Mouse (Mus musculus) midbrain, postnatal 0 days (tissue): ENCODE measurements at regions not wholly inside any gene's neighbourhood (a gene's known extent, or its start where the extent isn't known, plus 50 kb on each side); places are given as distances from the start of the nearest gene placed in this dataset.

ENCODE experiments used
- ATAC-seq: fragments of 200-750 bp; cut with Nextera tagmentation; 2 replicates; pipeline ENCODE4 v1.8.0; 2017; ENCODE audit warnings: moderate number of reproducible peaks, mild to moderate bottlenecking, moderate TSS enrichment, moderate library complexity; ENCODE audit not compliant: low FRiP score
- DNase-seq: peaks from one replicate; pipeline ENCODE4 v3.0.0-alpha.2; 2015; ENCODE audit warnings: low spot score
- H3K27ac ChIP-seq: fragments of 300-500 bp; sonication (generic); 2 replicates; pipeline ENCODE4 v1.5.1; 2014; ENCODE audit warnings: low read depth, mild to moderate bottlenecking, low read length, mixed read lengths
- H3K27me3 ChIP-seq: fragments of 300-500 bp; sonication (generic); 2 replicates; pipeline ENCODE4 v1.6.1; 2014; ENCODE audit warnings: low read length, control low read depth, mixed read lengths; ENCODE audit not compliant: insufficient read depth
- H3K36me3 ChIP-seq: fragments of 300-500 bp; sonication (generic); 2 replicates; pipeline ENCODE4 v1.6.1; 2014; ENCODE audit warnings: low read length, control low read depth, mixed read lengths; ENCODE audit not compliant: insufficient read depth
- H3K4me1 ChIP-seq: fragments of 300-500 bp; sonication (generic); 2 replicates; pipeline ENCODE4 v1.6.1; 2014; ENCODE audit warnings: mild to moderate bottlenecking, control low read depth, antibody characterized with exemption, low read length, mixed read lengths; ENCODE audit not compliant: insufficient read depth
- H3K4me2 ChIP-seq: fragments of 300-500 bp; sonication (generic); 2 replicates; pipeline ENCODE4 v1.6.1; 2014; ENCODE audit warnings: low read depth, mild to moderate bottlenecking, low read length, mixed read lengths; ENCODE audit not compliant: poor library complexity, severe bottlenecking
- H3K4me3 ChIP-seq: fragments of 300-500 bp; sonication (generic); 2 replicates; pipeline ENCODE4 v1.5.1; 2014; ENCODE audit warnings: low read depth, mild to moderate bottlenecking, low read length, moderate library complexity
- H3K9ac ChIP-seq: fragments of 300-500 bp; sonication (generic); replicated peaks from 2 replicates; pipeline ENCODE4 v1.6.1; 2014; ENCODE audit warnings: mild to moderate bottlenecking, low read length, moderate library complexity, mixed read lengths; ENCODE audit not compliant: poor library complexity, severe bottlenecking
- H3K9me3 ChIP-seq: fragments of 300-500 bp; sonication (generic); 2 replicates; pipeline ENCODE4 v1.6.1; 2016; ENCODE audit warnings: low read length, control low read depth
- CTCF ChIP-seq: IDR thresholded peaks from 2 replicates; pipeline ENCODE4 v1.5.1; 2016; ENCODE audit warnings: antibody characterized with exemption, mild to moderate bottlenecking
- WGBS: fragments of 180-500 bp; shearing (Covaris S2); extraction: QIAGEN DNeasy Blood & Tissue Kit; methylation state at CpG from one replicate; pipeline ENCODE4 v1.1.7; 2014; 5-methylcytosine and 5-hydroxymethylcytosine counted together

DNA sequence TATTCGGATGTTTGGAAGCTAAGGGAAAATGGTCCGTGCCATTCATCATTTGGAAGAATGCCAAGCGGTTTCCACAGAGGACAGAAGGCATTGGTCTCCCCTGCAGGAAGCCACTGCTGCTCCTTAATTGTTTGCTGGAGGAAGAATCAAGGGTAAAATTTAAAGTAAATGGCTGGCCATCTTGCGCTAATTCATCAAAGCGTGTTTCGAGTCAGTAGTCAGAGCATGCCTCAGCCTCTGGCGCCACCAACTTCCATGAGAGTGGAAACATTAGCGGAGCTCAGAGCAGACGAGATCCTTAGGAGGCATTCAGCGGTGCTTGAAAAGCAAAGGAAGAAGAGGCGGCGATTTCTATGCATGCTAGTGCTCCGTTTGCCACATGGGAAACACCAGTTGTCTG, 767.6 kb upstream of the A1bg start:
- WGBS: 72% methylated on average over 13 of the region's 13 CpGs
- H3K27me3 ChIP-seq: no peaks in the 10 kb centered on the region
- H3K4me3 ChIP-seq: no peak overlapping the region
- no peaks in the 10 kb centered on the region for H3K4me1 ChIP-seq
- no peak overlapping the region for H3K9ac ChIP-seq
- H3K9me3 ChIP-seq: no peaks in the 10 kb centered on the region
- peak overlapping the region; percentile 18; the same call in 1 of the 2 replicates for H3K4me2 ChIP-seq
- DNase-seq (peak; percentile 93), ATAC-seq (peak; percentile 75)
- H3K27ac ChIP-seq: peak overlapping the region; percentile 43; the same call in 1 of the 2 replicates
- peak; percentile 35 for TF ChIP-seq CTCF
- H3K36me3 ChIP-seq: no peaks in the 10 kb centered on the region

DNA sequence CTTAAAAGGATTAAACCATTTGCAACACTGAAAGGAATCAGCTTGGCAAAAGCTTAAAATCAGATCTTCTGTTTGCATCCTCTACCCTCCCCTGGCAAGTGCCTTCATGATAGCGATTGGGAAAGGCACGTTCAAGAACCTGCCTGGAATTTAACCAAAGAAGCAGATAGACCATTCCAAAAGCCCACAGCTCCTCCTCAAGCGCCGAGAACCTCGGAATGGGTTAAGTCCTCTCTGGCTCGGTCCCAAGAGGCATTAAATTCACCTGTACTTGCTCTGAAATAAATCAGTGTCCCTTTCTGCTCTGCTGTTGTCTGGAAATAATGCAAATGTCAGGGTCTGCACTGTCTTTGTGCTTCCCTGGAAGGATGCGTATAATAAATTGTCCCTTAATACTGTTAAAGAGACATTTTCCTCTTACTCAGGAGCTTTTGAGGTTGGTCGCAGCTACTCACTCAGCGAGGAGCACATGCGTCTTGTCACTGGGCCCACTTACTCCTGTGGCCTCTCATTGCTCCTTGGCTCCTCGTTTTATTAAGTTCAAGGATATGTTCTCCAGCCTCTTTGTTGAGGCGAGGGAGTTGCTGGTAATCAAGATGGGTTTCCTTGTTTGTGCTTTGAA, 767.1 kb upstream of the A1bg start:
- TF ChIP-seq CTCF: no peak
- peak; percentile 64 for DNase-seq
- no peak overlapping the region for H3K4me3 ChIP-seq
- peak overlapping the region; percentile 43; the same call in 1 of the 2 replicates for H3K27ac ChIP-seq
- no peaks in the 10 kb centered on the region for H3K27me3 ChIP-seq
- H3K36me3 ChIP-seq: no peaks in the 10 kb centered on the region
- ATAC-seq: 0 out of 2 replicates have a peak, but pooled peaks have one; percentile 23
- no peak overlapping the region for H3K9ac ChIP-seq
- H3K4me2 ChIP-seq: peak overlapping the region; percentile 18; the same call in 1 of the 2 replicates
- WGBS: 70% methylated on average over 12 of the region's 12 CpGs
- H3K4me1 ChIP-seq: no peaks in the 10 kb centered on the region
- H3K9me3 ChIP-seq: no peaks in the 10 kb centered on the region

DNA sequence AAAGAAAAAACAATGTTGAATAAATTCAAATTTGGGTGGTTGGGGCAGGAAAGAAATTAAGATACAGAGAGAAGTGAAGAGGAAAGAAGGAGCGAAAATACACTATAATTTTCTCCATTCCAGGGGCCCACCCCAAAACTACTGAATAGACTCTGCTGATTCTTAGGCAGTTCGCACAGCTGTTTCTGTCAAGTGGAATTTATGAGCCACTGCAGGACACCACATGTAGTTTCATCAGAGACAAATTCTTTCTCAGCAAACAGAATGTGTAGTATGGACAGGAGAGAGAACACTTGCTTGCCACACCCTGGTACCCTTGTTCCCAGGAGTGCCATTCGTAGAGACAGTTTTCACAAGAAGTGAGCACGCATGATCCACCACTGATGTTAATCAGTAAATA, 760.2 kb upstream of the A1bg start:
- H3K4me2 ChIP-seq: no peak overlapping the region
- no peaks in the 10 kb centered on the region for H3K27me3 ChIP-seq
- DNase-seq: no peak
- no peak overlapping the region for H3K4me3 ChIP-seq
- H3K36me3 ChIP-seq: no peaks in the 10 kb centered on the region
- H3K4me1 ChIP-seq: no peaks in the 10 kb centered on the region
- no peak for ATAC-seq
- no peak for TF ChIP-seq CTCF
- H3K9me3 ChIP-seq: no peaks in the 10 kb centered on the region
- no peak overlapping the region for H3K27ac ChIP-seq
- no peak overlapping the region for H3K9ac ChIP-seq
- 90% methylated on average over 4 of the region's 4 CpGs for WGBS

DNA sequence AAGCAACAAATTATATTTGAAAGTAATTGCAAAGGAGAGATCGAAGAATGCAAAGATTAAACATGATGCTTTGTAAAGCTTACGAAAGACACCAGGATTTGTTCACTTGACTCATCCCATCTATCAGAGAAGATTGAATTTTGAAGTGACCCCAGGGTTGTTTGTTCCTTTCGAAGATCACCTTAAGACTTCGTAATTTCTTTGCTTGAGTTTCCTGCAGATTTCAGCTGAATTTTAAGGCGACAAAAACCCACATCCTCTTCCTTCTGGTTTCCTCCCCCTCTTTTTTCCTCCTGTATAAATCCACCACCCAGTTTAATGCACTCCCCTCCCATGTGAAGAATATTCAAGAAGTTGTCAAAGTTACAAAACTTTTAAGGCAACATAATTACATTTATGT, 747.7 kb upstream of the A1bg start:
- Histone ChIP-seq H3K9me3 (no peaks in the 10 kb centered on the region), H3K27me3 (no peaks in the 10 kb centered on the region), H3K27ac (no peak overlapping the region), H3K4me1 (no peaks in the 10 kb centered on the region), H3K36me3 (no peaks in the 10 kb centered on the region), H3K4me2 (no peak overlapping the region), H3K9ac (no peak overlapping the region), H3K4me3 (no peak overlapping the region)
- DNase-seq (no peak), ATAC-seq (no peak)
- no peak for TF ChIP-seq CTCF
- WGBS: 87% methylated on average over 5 of the region's 5 CpGs

GRCm38 (mm10) chr15:61660581-61660980, 737.8 kb upstream of the A1bg start:
- H3K9ac ChIP-seq: no peak overlapping the region
- DNase-seq (peak; percentile 33), ATAC-seq (no peak)
- no peaks in the 10 kb centered on the region for H3K36me3 ChIP-seq
- no peaks in the 10 kb centered on the region for H3K9me3 ChIP-seq
- no peak for TF ChIP-seq CTCF
- no peak overlapping the region for H3K27ac ChIP-seq
- H3K4me2 ChIP-seq: no peak overlapping the region
- no peaks in the 10 kb centered on the region for H3K27me3 ChIP-seq
- no peak overlapping the region for H3K4me3 ChIP-seq
- 39% methylated on average over 3 of the region's 3 CpGs for WGBS
- H3K4me1 ChIP-seq: no peaks in the 10 kb centered on the region

GRCm38 (mm10) chr15:61656951-61657350, 734.1 kb upstream of the A1bg start:
- Histone ChIP-seq H3K27me3 (no peaks in the 10 kb centered on the region), H3K27ac (no peak overlapping the region), H3K4me1 (no peaks in the 10 kb centered on the region), H3K4me3 (no peak overlapping the region), H3K4me2 (no peak overlapping the region), H3K36me3 (no peaks in the 10 kb centered on the region), H3K9ac (no peak overlapping the region), H3K9me3 (no peaks in the 10 kb centered on the region)
- TF ChIP-seq CTCF: no peak
- DNase-seq (no peak), ATAC-seq (no peak)
